Mouse (Mus musculus) liver, postnatal 0 days (tissue): ENCODE data around the gene Dtnb.

Source experiments
- CTCF ChIP-seq: sonication (generic); IDR thresholded peaks from 2 replicates; pipeline ENCODE4 v1.5.1; 2016; ENCODE audit warnings: antibody characterized with exemption, low read depth
- EP300 ChIP-seq: IDR thresholded peaks from 2 replicates; pipeline ENCODE4 v1.6.1; 2016; ENCODE audit warnings: antibody characterized with exemption, low read depth, mild to moderate bottlenecking

- TF ChIP-seq CTCF (no peak), EP300 (no peak)
Observed at GRCm38 (mm10) chr12:3745432-3746105, 173.4 kb downstream of the Dtnb start.
